Mouse (Mus musculus) cerebellum, adult 2 months (tissue): Measurements from ENCODE around the gene Atp5e. TPM values are rescaled to one million over a fixed set of nuclear protein-coding genes. Genes with fewer than 3 reads are reported as not detected.

ENCODE experiments used
- DNase-seq, 2 experiments: peaks; one replicate each; pipeline ENCODE4 v3.0.0; 2021
- H3K27ac ChIP-seq: fragments of 200-500 bp; 2 replicates; pipeline ENCODE4 v1.5.1; 2012; ENCODE audit warnings: low read length, control low read depth, inconsistent platforms; ENCODE audit not compliant: insufficient read depth
- H3K27me3 ChIP-seq: fragments of 200-500 bp; 2 replicates; pipeline ENCODE4 v1.6.1; 2012; ENCODE audit warnings: inconsistent platforms, mild to moderate bottlenecking, low read length, moderate library complexity; ENCODE audit not compliant: control insufficient read depth, insufficient read depth
- H3K4me1 ChIP-seq: fragments of 200-500 bp; 2 replicates; pipeline ENCODE4 v1.6.1; 2011; ENCODE audit warnings: low read length; ENCODE audit not compliant: control insufficient read depth, insufficient read depth
- H3K4me3 ChIP-seq: fragments of 200-500 bp; replicated peaks from 2 replicates; pipeline ENCODE3; 2011; ENCODE audit warnings: mild to moderate bottlenecking, low read depth, low read length, control low read depth; ENCODE audit not compliant: insufficient read depth
- CTCF ChIP-seq: fragments of 200-500 bp; IDR thresholded peaks from 2 replicates; pipeline ENCODE4 v1.5.1; 2011; ENCODE audit warnings: low read depth, mild to moderate bottlenecking, control low read depth, low read length, moderate library complexity, borderline replicate concordance; ENCODE audit not compliant: insufficient read depth
- POLR2A ChIP-seq: fragments of 200-500 bp; IDR thresholded peaks from 2 replicates; pipeline ENCODE4 v1.6.1; 2011; ENCODE audit warnings: low read length, control low read depth, borderline replicate concordance; ENCODE audit not compliant: insufficient read depth
- WGBS: fragments of 180-500 bp; shearing (Covaris S2); methylation state at CpG from one replicate; pipeline ENCODE4 v1.1.7; 2018; 5-methylcytosine and 5-hydroxymethylcytosine counted together
- polyA plus RNA-seq: library from polyadenylated mRNA; depleted of rRNA; stranded (reverse); fragments of >200 nt; gene quantifications from 2 replicates; pipeline ENCODE4 v1.2.3, GENCODE M21; 2012

Gene Atp5e
- polyA plus RNA-seq, 1 experiment: 697 TPM

DNA sequence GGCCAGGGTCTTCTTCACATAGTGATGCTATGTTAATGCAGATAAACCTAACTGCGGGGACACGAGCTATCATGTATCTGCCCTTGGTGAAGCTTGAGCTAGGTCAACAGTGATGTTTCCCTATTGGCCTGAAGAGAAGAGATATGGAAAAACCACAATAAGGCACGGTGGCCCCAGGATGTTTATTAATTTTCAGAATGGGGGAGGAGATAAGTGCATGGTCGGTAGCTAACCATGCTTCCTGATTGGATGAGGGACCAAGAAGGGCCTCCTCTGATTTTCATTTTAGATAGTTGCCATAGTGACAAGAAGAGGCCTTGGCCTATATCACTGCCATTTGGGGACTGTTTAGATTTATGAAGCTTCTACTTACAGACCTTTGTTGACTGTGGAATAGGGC, 6.4 kb upstream of the Atp5e start:
- H3K27ac ChIP-seq: no peak overlapping the region
- no peak for TF ChIP-seq POLR2A
- no peak for TF ChIP-seq CTCF
- no peak for DNase-seq
- H3K4me1 ChIP-seq: peaks cover 2% of the 10 kb centered on the region; the same call in 1 of the 2 replicates
- 91% methylated on average over 4 of the region's 4 CpGs for WGBS
- no peak overlapping the region for H3K4me3 ChIP-seq
- H3K27me3 ChIP-seq: no peaks in the 10 kb centered on the region

DNA sequence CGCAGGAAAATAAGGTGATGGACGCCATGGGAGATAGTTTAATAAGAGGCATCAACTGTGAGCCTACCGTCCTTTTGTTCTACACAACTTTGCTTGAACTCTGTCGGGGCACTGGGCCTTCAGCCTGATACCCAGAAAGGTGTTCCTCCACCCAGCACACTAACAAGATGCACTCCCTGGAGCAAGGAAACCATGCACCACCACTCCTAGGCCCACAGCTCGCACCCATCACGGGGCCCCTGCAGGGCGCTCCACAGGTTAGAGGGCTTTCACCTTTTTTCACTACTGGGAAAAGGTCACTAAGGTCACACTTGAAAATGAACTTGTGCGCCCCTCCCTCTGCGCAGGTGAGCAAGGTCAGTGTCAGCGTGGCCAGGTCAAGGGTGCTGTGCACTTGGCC, 535 bp downstream of the Atp5e start:
- Histone ChIP-seq H3K4me3 (peak overlapping the region; percentile 91), H3K27me3 (no peaks in the 10 kb centered on the region), H3K4me1 (no peaks in the 10 kb centered on the region), H3K27ac (peak overlapping the region; percentile 90)
- TF ChIP-seq POLR2A (no peak), CTCF (no peak)
- 26% methylated on average over 10 of the region's 10 CpGs for WGBS
- DNase-seq: no peak

DNA sequence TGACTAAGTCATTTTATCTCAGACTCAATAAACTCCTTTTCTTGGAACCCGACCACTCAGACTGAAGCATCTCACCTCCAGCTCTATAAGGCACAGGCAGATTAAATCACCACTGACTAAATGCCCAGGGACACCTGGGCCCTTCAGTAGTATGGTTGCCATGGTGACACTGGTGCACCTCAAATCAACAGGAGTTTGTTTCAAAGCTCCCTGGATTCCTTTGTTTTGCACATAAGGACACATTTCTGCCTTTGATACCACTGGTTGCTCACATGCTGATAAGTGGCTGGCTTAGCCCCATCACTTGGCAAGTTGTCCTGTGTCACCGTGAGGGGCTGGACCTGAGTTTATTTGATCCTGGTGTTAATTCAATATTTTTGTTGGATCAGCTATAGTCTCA, 4.5 kb downstream of the Atp5e start:
- H3K4me3 ChIP-seq: no peak overlapping the region
- H3K27me3 ChIP-seq: no peaks in the 10 kb centered on the region
- H3K27ac ChIP-seq: no peak overlapping the region
- no peaks in the 10 kb centered on the region for H3K4me1 ChIP-seq
- WGBS: 44% methylated on average over 2 of the region's 2 CpGs
- DNase-seq: no peak
- no peak for TF ChIP-seq POLR2A
- TF ChIP-seq CTCF: no peak

DNA sequence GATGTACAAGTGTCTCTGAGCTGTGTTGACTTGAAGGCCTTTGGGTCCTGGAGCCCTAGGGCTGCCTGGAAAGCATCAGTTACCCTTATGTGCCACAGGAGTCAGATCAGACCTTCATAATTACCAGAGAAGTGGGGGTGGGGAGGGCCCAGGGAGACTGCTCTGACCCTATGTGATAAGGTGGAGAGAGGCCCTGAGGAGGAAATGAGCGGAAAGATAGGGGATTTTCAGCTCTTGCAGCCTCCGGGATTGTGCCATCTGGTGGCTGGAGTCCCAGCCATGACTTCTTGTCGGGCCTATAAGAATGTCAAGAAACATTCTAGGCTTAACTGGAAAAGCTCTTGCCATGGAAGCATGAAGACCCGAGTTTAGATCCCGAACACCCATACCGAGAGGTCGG, 10.2 kb downstream of the Atp5e start:
- Histone ChIP-seq H3K27ac (no peak overlapping the region), H3K4me3 (no peak overlapping the region), H3K27me3 (no peaks in the 10 kb centered on the region), H3K4me1 (no peaks in the 10 kb centered on the region)
- no peak for DNase-seq
- TF ChIP-seq CTCF (no peak), POLR2A (no peak)
- WGBS: 70% methylated on average over 7 of the region's 7 CpGs

DNA sequence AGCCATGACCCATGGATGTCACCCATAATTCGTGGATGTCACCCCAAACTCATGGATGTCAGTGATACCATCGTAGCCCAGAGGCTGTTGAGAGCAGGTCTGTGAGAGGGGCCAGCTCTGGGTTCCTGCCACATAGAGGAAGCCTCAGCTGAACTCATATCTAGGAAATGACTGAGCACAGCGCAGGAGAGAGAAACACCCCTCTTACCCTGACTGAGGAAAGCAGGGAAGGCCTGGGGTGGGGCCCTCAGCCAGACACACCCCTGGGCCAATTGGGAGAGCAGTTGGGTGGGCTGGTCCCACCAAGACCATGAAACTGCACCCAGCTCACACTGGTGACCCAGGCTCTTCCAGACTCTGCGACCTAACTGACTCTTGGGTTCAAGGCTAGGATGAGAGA, 13.6 kb downstream of the Atp5e start, which contains the start of gene Tubb1:
Gene Tubb1 (plus strand): TSS at position 343 of the 400 bp plus-strand sequence.
- H3K4me1 ChIP-seq: no peaks in the 10 kb centered on the region
- WGBS: 72% methylated on average over 4 of the region's 4 CpGs
- no peak for TF ChIP-seq POLR2A
- no peak for TF ChIP-seq CTCF
- no peak within 1 kb of the TSS for H3K27ac ChIP-seq
- H3K27me3 ChIP-seq: no peaks in the 10 kb centered on the region
- no peak within 1 kb of the TSS for H3K4me3 ChIP-seq
- DNase-seq: no peak

DNA sequence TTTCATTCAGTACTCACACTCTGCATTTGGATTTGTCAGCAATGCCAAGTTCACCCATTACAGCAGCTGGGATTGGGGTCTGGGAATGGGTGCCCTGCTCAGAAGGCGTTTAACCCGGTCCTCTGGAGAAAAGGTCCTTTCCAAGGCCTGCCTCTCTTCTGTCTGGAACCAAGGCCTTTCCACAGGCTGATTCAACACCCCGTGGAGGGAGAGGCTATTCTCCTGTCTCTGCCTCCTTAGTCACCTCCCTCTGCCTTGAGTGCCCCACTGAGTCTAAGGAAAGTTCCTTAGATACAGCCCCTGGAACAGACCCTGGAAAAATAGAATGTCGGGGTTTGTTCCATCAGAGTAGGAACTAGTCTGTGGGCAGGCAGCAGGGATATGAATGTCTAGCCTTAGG, 15.5 kb downstream of the Atp5e start:
- Histone ChIP-seq H3K27me3 (no peaks in the 10 kb centered on the region), H3K4me1 (no peaks in the 10 kb centered on the region), H3K4me3 (no peak overlapping the region), H3K27ac (no peak overlapping the region)
- no peak for DNase-seq
- TF ChIP-seq POLR2A (no peak), CTCF (no peak)
- WGBS: 78% methylated on average over 4 of the region's 4 CpGs

DNA sequence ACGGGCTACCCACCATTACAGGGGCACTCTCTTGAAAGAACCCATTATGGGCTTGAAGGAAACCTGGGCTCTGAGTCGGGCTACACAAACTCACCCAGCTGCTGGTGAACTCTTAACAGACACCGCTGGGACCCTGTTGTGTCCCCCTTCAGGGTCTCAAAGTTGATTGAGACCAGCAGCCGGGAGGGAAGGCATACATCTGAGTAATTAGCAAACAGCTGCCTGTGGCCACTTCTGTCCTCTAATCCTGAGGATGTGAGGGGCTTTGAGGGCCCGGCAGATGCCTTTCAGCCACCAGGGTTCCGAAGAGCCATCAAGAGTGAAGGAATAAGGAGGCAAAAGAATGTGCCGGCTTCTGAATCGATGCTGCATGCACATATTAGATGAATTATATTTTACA, 17.0 kb downstream of the Atp5e start:
- no peak for DNase-seq
- TF ChIP-seq POLR2A (no peak), CTCF (no peak)
- no peaks in the 10 kb centered on the region for H3K4me1 ChIP-seq
- H3K27ac ChIP-seq: no peak overlapping the region
- 76% methylated on average over 8 of the region's 8 CpGs for WGBS
- H3K4me3 ChIP-seq: no peak overlapping the region
- no peaks in the 10 kb centered on the region for H3K27me3 ChIP-seq

DNA sequence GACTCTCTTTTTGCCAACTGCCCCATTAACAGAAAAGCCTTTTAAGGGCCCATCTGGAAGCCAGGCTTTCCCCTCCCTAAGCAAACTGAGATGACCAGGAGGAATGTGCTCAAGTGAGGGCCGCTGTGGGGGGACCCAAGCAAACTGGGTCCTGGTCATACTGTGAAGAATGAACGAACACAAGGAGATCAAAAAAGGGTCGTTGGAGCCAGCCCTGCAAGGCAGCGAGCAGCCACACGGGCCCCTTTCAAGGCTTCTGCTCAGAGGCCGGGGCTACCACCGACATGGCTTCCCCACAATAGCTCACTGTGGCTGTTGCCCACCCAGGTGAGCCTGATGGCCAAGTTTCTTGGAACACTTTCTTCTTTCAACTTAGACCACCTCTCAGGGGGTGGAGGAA, 17.4 kb downstream of the Atp5e start:
- Histone ChIP-seq H3K27me3 (no peaks in the 10 kb centered on the region), H3K4me3 (no peak overlapping the region), H3K27ac (no peak overlapping the region), H3K4me1 (no peaks in the 10 kb centered on the region)
- TF ChIP-seq POLR2A: no peak
- TF ChIP-seq CTCF: no peak
- no peak for DNase-seq
- WGBS: 53% methylated on average over 7 of the region's 7 CpGs
